Mouse (Mus musculus): ENCODE measurements around the gene Spata1.

GRCm38 (mm10) chr3:146521652-146522020, 22.1 kb upstream of the Spata1 start:
- TF ChIP-seq CTCF (IDR thresholded peaks at IDR 0.05; ENCODE audit: low read depth, low read length), result no peak
- no peak for TF ChIP-seq POLR2A (IDR thresholded peaks at IDR 0.05; ENCODE audit: borderline replicate concordance, low read depth, low read length)

All from bone marrow macrophage, adult 2 months (primary cell).